Mouse (Mus musculus) kidney, embryonic 16.5 days (tissue): ENCODE measurements around the gene Nobox. TPM values are rescaled to one million over a fixed set of nuclear protein-coding genes. Genes with fewer than 3 reads are reported as not detected.
A peak's percentile ranks its signal among the peaks of the same experiment; 100 is the strongest.

ENCODE experiments used
- ATAC-seq: fragments of 200-750 bp; cut with Nextera tagmentation; 2 replicates; pipeline ENCODE4 v1.8.0; 2017; ENCODE audit warnings: moderate TSS enrichment; ENCODE audit not compliant: low FRiP score, low TSS enrichment
- H3K27ac ChIP-seq: fragments of 300-500 bp; sonication (generic); 2 replicates; pipeline ENCODE4 v1.5.1; 2014; ENCODE audit warnings: low read length
- H3K27me3 ChIP-seq: fragments of 300-500 bp; sonication (generic); 2 replicates; pipeline ENCODE4 v1.6.1; 2014; ENCODE audit warnings: low read length, control low read depth, mixed read lengths; ENCODE audit not compliant: insufficient read depth
- H3K36me3 ChIP-seq: fragments of 300-500 bp; sonication (generic); 2 replicates; pipeline ENCODE4 v1.6.1; 2014; ENCODE audit warnings: low read length, control low read depth, mixed read lengths; ENCODE audit not compliant: insufficient read depth
- H3K4me1 ChIP-seq: fragments of 300-500 bp; sonication (generic); 2 replicates; pipeline ENCODE4 v1.6.1; 2014; ENCODE audit warnings: low read length, control low read depth, mixed read lengths; ENCODE audit not compliant: insufficient read depth
- H3K4me2 ChIP-seq: fragments of 300-500 bp; sonication (generic); replicated peaks from 2 replicates; pipeline ENCODE4 v1.6.1; 2014; ENCODE audit warnings: low read depth, low read length
- H3K4me3 ChIP-seq: fragments of 300-500 bp; sonication (generic); 2 replicates; pipeline ENCODE4 v1.5.1; 2014; ENCODE audit warnings: mild to moderate bottlenecking, low read length
- H3K9ac ChIP-seq: fragments of 300-500 bp; sonication (generic); replicated peaks from 2 replicates; pipeline ENCODE4 v1.6.1; 2014; ENCODE audit warnings: low read length
- H3K9me3 ChIP-seq: fragments of 300-500 bp; sonication (generic); 2 replicates; pipeline ENCODE4 v1.6.1; 2016; ENCODE audit warnings: low read length, control low read depth
- WGBS: fragments of 180-500 bp; shearing (Covaris S2); extraction: QIAGEN DNeasy Blood & Tissue Kit; methylation state at CpG from one replicate; pipeline ENCODE4 v1.1.7; 2014; 5-methylcytosine and 5-hydroxymethylcytosine counted together
- polyA plus RNA-seq: library from polyadenylated mRNA; unstranded; fragments of >200 nt; fragmentation: Nextera tagmentation; extraction: Ambion mirVana; gene quantifications from 2 replicates; pipeline ENCODE4 v1.2.1, GENCODE M21; 2015

Nobox gene
- polyA plus RNA-seq, 1 experiment from 2014 or later, result 0.19 TPM

GRCm38 (mm10) chr6:43292041-43292440 is 17.3 kb downstream of the Nobox start:
- ATAC-seq, result no peak
- H3K4me2 ChIP-seq, result no peak overlapping the region
- no peaks in the 10 kb centered on the region for H3K27me3 ChIP-seq
- H3K9me3 ChIP-seq, result no peaks in the 10 kb centered on the region
- no peak overlapping the region for H3K9ac ChIP-seq
- peak overlapping the region; percentile 41; the same call in 1 of the 2 replicates for H3K27ac ChIP-seq
- H3K4me1 ChIP-seq, result peaks cover 15% of the 10 kb centered on the region
- WGBS, result 77% methylated on average over 3 of the region's 3 CpGs
- no peak overlapping the region for H3K4me3 ChIP-seq
- H3K36me3 ChIP-seq, result peaks cover 29% of the 10 kb centered on the region

GRCm38 (mm10) chr6:43280481-43280880 is 28.9 kb downstream of the Nobox start:
- H3K4me1 ChIP-seq, result no peaks in the 10 kb centered on the region
- H3K36me3 ChIP-seq, result peaks cover 49% of the 10 kb centered on the region
- no peak overlapping the region for H3K9ac ChIP-seq
- whole genome bisulfite sequencing, result 97% methylated on average over 5 of the region's 5 CpGs
- H3K4me2 ChIP-seq, result no peak overlapping the region
- no peaks in the 10 kb centered on the region for H3K27me3 ChIP-seq
- no peak overlapping the region for H3K27ac ChIP-seq
- H3K9me3 ChIP-seq, result no peaks in the 10 kb centered on the region
- no peak for ATAC-seq
- H3K4me3 ChIP-seq, result no peak overlapping the region

- Histone ChIP-seq H3K4me3 (no peak overlapping the region), H3K36me3 (peaks cover 45% of the 10 kb centered on the region), H3K4me1 (no peaks in the 10 kb centered on the region), H3K4me2 (no peak overlapping the region), H3K27ac (no peak overlapping the region), H3K9me3 (no peaks in the 10 kb centered on the region), H3K9ac (no peak overlapping the region), H3K27me3 (no peaks in the 10 kb centered on the region)
- no peak for ATAC-seq
Measured at GRCm38 (mm10) chr6:43278247-43278646, 31.1 kb downstream of the Nobox start.

GRCm38 (mm10) chr6:43274123-43274522 is 35.2 kb downstream of the Nobox start:
- peak; percentile 76 for ATAC-seq

GRCm38 (mm10) chr6:43272597-43272996 is 36.8 kb downstream of the Nobox start:
- H3K4me2 ChIP-seq, result no peak overlapping the region
- no peaks in the 10 kb centered on the region for H3K4me1 ChIP-seq
- no peaks in the 10 kb centered on the region for H3K9me3 ChIP-seq
- H3K36me3 ChIP-seq, result peaks cover 16% of the 10 kb centered on the region; the same call in 1 of the 2 replicates
- no peak overlapping the region for H3K9ac ChIP-seq
- no peak overlapping the region for H3K4me3 ChIP-seq
- H3K27ac ChIP-seq, result peak overlapping the region; percentile 39
- H3K27me3 ChIP-seq, result no peaks in the 10 kb centered on the region
- peak; percentile 53; the same call in 1 of the 2 replicates for ATAC-seq

More at GRCm38 (mm10) chr6:43274123-43274522, 35.2 kb downstream of the Nobox start:
- H3K4me2 ChIP-seq, result no peak overlapping the region
- no peak overlapping the region for H3K9ac ChIP-seq
- H3K36me3 ChIP-seq, result peaks cover 16% of the 10 kb centered on the region; the same call in 1 of the 2 replicates
- no peak overlapping the region for H3K27ac ChIP-seq
- no peak overlapping the region for H3K4me3 ChIP-seq
- H3K27me3 ChIP-seq, result no peaks in the 10 kb centered on the region
- no peaks in the 10 kb centered on the region for H3K4me1 ChIP-seq
- 45% methylated on average over 4 of the region's 4 CpGs for WGBS
- H3K9me3 ChIP-seq, result no peaks in the 10 kb centered on the region

- H3K9me3 ChIP-seq, result no peaks in the 10 kb centered on the region
- H3K36me3 ChIP-seq, result no peaks in the 10 kb centered on the region
- peak overlapping the region; percentile 77 for H3K4me3 ChIP-seq
- WGBS, result 2% methylated on average over 8 of the region's 8 CpGs
- peak overlapping the region; percentile 73 for H3K4me2 ChIP-seq
- H3K9ac ChIP-seq, result peak overlapping the region; percentile 94
- no peaks in the 10 kb centered on the region for H3K27me3 ChIP-seq
- ATAC-seq, result peak; percentile 82
- peaks cover 15% of the 10 kb centered on the region for H3K4me1 ChIP-seq
- peak overlapping the region; percentile 87 for H3K27ac ChIP-seq
Measured at GRCm38 (mm10) chr6:43266356-43266755, 43.0 kb downstream of the Nobox start.

GRCm38 (mm10) chr6:43265363-43266041 is 43.9 kb downstream of the Nobox start, which contains the start of gene Arhgef5:
Gene Arhgef5 (plus strand): TSS chr6:43265582.
- WGBS, result under 1% methylated on average over 44 of the region's 48 CpGs
- peak; percentile 94 for ATAC-seq
- H3K27me3 ChIP-seq, result no peaks in the 10 kb centered on the region

GRCm38 (mm10) chr6:43260756-43261155 is 48.6 kb downstream of the Nobox start:
- no peak overlapping the region for H3K9ac ChIP-seq
- H3K27ac ChIP-seq, result no peak overlapping the region
- H3K4me3 ChIP-seq, result no peak overlapping the region
- ATAC-seq, result no peak
- 70% methylated on average over 2 of the region's 2 CpGs for WGBS
- no peaks in the 10 kb centered on the region for H3K9me3 ChIP-seq
- H3K36me3 ChIP-seq, result no peaks in the 10 kb centered on the region
- H3K4me1 ChIP-seq, result peaks cover 8% of the 10 kb centered on the region
- H3K27me3 ChIP-seq, result no peaks in the 10 kb centered on the region
- H3K4me2 ChIP-seq, result no peak overlapping the region

More at GRCm38 (mm10) chr6:43265363-43266041, 43.9 kb downstream of the Nobox start, which contains the start of gene Arhgef5:
- peak within 1 kb of the TSS; percentile 94 for H3K9ac ChIP-seq
- H3K9me3 ChIP-seq, result no peaks in the 10 kb centered on the region
- H3K27ac ChIP-seq, result peak within 1 kb of the TSS; percentile 87
- peak within 1 kb of the TSS; percentile 77 for H3K4me3 ChIP-seq
- peaks cover 15% of the 10 kb centered on the region for H3K4me1 ChIP-seq
- peak within 1 kb of the TSS; percentile 73 for H3K4me2 ChIP-seq
- no peaks in the 10 kb centered on the region for H3K36me3 ChIP-seq

GRCm38 (mm10) chr6:43254193-43254926 is 55.0 kb downstream of the Nobox start:
- ATAC-seq, result peak; percentile 74
- no peak overlapping the region for H3K27ac ChIP-seq
- H3K4me2 ChIP-seq, result no peak overlapping the region
- no peaks in the 10 kb centered on the region for H3K36me3 ChIP-seq
- no peaks in the 10 kb centered on the region for H3K9me3 ChIP-seq
- no peaks in the 10 kb centered on the region for H3K4me1 ChIP-seq
- WGBS, result 51% methylated on average over 7 of the region's 7 CpGs
- no peak overlapping the region for H3K4me3 ChIP-seq
- H3K9ac ChIP-seq, result no peak overlapping the region
- H3K27me3 ChIP-seq, result no peaks in the 10 kb centered on the region
